Mouse (Mus musculus): Measurements from ENCODE around the gene Tnfaip8l1. TPM values are rescaled to one million over a fixed set of nuclear protein-coding genes. Genes with fewer than 3 reads are reported as not detected.
A peak's percentile ranks its signal among the peaks of the same experiment; 100 is the strongest.

Tnfaip8l1 gene
- polyA plus RNA-seq, 1 experiment: 0.36 TPM

GRCm38 (mm10) chr17:56131814-56132213 lies 30.5 kb upstream of the Tnfaip8l1 start:
- H3K27ac ChIP-seq (replicated peaks; ENCODE audit: low read depth, low read length): no peak overlapping the region

GRCm38 (mm10) chr17:56132661-56133060 lies 29.6 kb upstream of the Tnfaip8l1 start:
- Histone ChIP-seq H3K4me3 (ENCODE audit: insufficient read depth, low read depth, low read length) (peak overlapping the region; percentile 38), H3K4me1 (ENCODE audit: control insufficient read depth, insufficient read depth, insufficient read length, low read length) (peaks cover 15% of the 10 kb centered on the region), H3K27ac (replicated peaks; ENCODE audit: low read depth, low read length) (no peak overlapping the region)

More at GRCm38 (mm10) chr17:56131814-56132213, 30.5 kb upstream of the Tnfaip8l1 start:
- Histone ChIP-seq H3K4me1 (ENCODE audit: control insufficient read depth, insufficient read depth, insufficient read length, low read length) (peaks cover 6% of the 10 kb centered on the region), H3K4me3 (ENCODE audit: insufficient read depth, low read depth, low read length) (no peak overlapping the region)

GRCm38 (mm10) chr17:56133457-56134363 lies 28.6 kb upstream of the Tnfaip8l1 start:
- Histone ChIP-seq H3K4me3 (ENCODE audit: insufficient read depth, low read depth, low read length) (peak overlapping the region; percentile 57), H3K27ac (replicated peaks; ENCODE audit: low read depth, low read length) (peak overlapping the region; percentile 98), H3K4me1 (ENCODE audit: control insufficient read depth, insufficient read depth, insufficient read length, low read length) (peaks cover 17% of the 10 kb centered on the region)

GRCm38 (mm10) chr17:56134463-56134971 lies 27.8 kb upstream of the Tnfaip8l1 start:
- peaks cover 17% of the 10 kb centered on the region for H3K4me1 ChIP-seq (ENCODE audit: control insufficient read depth, insufficient read depth, insufficient read length, low read length)
- peak overlapping the region; percentile 96 for H3K27ac ChIP-seq (replicated peaks; ENCODE audit: low read depth, low read length)

GRCm38 (mm10) chr17:56136558-56136957 lies 25.7 kb upstream of the Tnfaip8l1 start:
- Histone ChIP-seq H3K4me1 (ENCODE audit: control insufficient read depth, insufficient read depth, insufficient read length, low read length) (peaks cover 17% of the 10 kb centered on the region), H3K4me3 (ENCODE audit: insufficient read depth, low read depth, low read length) (no peak overlapping the region), H3K27ac (replicated peaks; ENCODE audit: low read depth, low read length) (peak overlapping the region; percentile 96)

More at GRCm38 (mm10) chr17:56134463-56134971, 27.8 kb upstream of the Tnfaip8l1 start:
- peak overlapping the region; percentile 45 for H3K4me3 ChIP-seq (ENCODE audit: insufficient read depth, low read depth, low read length)

GRCm38 (mm10) chr17:56137839-56138613 lies 24.3 kb upstream of the Tnfaip8l1 start:
- H3K4me3 ChIP-seq (ENCODE audit: insufficient read depth, low read depth, low read length): peak overlapping the region; percentile 46
- peaks cover 17% of the 10 kb centered on the region for H3K4me1 ChIP-seq (ENCODE audit: control insufficient read depth, insufficient read depth, insufficient read length, low read length)
- peak overlapping the region; percentile 96 for H3K27ac ChIP-seq (replicated peaks; ENCODE audit: low read depth, low read length)

GRCm38 (mm10) chr17:56139355-56139754 lies 22.9 kb upstream of the Tnfaip8l1 start:
- peak overlapping the region; percentile 74 for H3K4me3 ChIP-seq (ENCODE audit: insufficient read depth, low read depth, low read length)
- peak overlapping the region; percentile 20 for H3K27ac ChIP-seq (replicated peaks; ENCODE audit: low read depth, low read length)
- H3K4me1 ChIP-seq (ENCODE audit: control insufficient read depth, insufficient read depth, insufficient read length, low read length): peaks cover 17% of the 10 kb centered on the region

- Histone ChIP-seq H3K4me3 (ENCODE audit: insufficient read depth, low read depth, low read length) (peak within 1 kb of the TSS; percentile 74), H3K4me1 (ENCODE audit: control insufficient read depth, insufficient read depth, insufficient read length, low read length) (peaks cover 17% of the 10 kb centered on the region), H3K27ac (replicated peaks; ENCODE audit: low read depth, low read length) (peak within 1 kb of the TSS; percentile 20)
Measured at GRCm38 (mm10) chr17:56139858-56140595, 22.2 kb upstream of the Tnfaip8l1 start, which contains the start of gene Sema6b. TSS of gene Sema6b (minus strand) at chr17:56140343.

GRCm38 (mm10) chr17:56141702-56142605 lies 20.3 kb upstream of the Tnfaip8l1 start:
- no peak overlapping the region for H3K27ac ChIP-seq (replicated peaks; ENCODE audit: low read depth, low read length)
- peak overlapping the region; percentile 46 for H3K4me3 ChIP-seq (ENCODE audit: insufficient read depth, low read depth, low read length)
- peaks cover 9% of the 10 kb centered on the region for H3K4me1 ChIP-seq (ENCODE audit: control insufficient read depth, insufficient read depth, insufficient read length, low read length)

GRCm38 (mm10) chr17:56144546-56144945 lies 17.7 kb upstream of the Tnfaip8l1 start:
- H3K4me3 ChIP-seq (ENCODE audit: insufficient read depth, low read depth, low read length): no peak overlapping the region
- no peaks in the 10 kb centered on the region; the same call in 1 of the 2 replicates for H3K4me1 ChIP-seq (ENCODE audit: control insufficient read depth, insufficient read depth, insufficient read length, low read length)
- no peak overlapping the region for H3K27ac ChIP-seq (replicated peaks; ENCODE audit: low read depth, low read length)

- Histone ChIP-seq H3K27ac (replicated peaks; ENCODE audit: low read depth, low read length) (no peak overlapping the region), H3K4me3 (ENCODE audit: insufficient read depth, low read depth, low read length) (no peak overlapping the region), H3K4me1 (ENCODE audit: control insufficient read depth, insufficient read depth, insufficient read length, low read length) (no peaks in the 10 kb centered on the region; the same call in 1 of the 2 replicates)
Measured at GRCm38 (mm10) chr17:56146131-56146530, 16.1 kb upstream of the Tnfaip8l1 start.

- H3K4me3 ChIP-seq (ENCODE audit: insufficient read depth, low read depth, low read length): no peak overlapping the region
- H3K4me1 ChIP-seq (ENCODE audit: control insufficient read depth, insufficient read depth, insufficient read length, low read length): no peaks in the 10 kb centered on the region
- H3K27ac ChIP-seq (replicated peaks; ENCODE audit: low read depth, low read length): no peak overlapping the region
Measured at GRCm38 (mm10) chr17:56147420-56147819, 14.9 kb upstream of the Tnfaip8l1 start.

- H3K4me3 ChIP-seq (ENCODE audit: insufficient read depth, low read depth, low read length): no peak overlapping the region
- H3K27ac ChIP-seq (replicated peaks; ENCODE audit: low read depth, low read length): no peak overlapping the region
Measured at GRCm38 (mm10) chr17:56148280-56148679, 14.0 kb upstream of the Tnfaip8l1 start.

More at GRCm38 (mm10) chr17:56148280-56148679, 14.0 kb upstream of the Tnfaip8l1 start:
- H3K4me1 ChIP-seq (ENCODE audit: control insufficient read depth, insufficient read depth, insufficient read length, low read length): no peaks in the 10 kb centered on the region

All from brown adipose tissue, adult 24 weeks (tissue).